Mouse (Mus musculus): Measurements from ENCODE around the gene Gm45717. TPM values are rescaled to one million over a fixed set of nuclear protein-coding genes. Genes with fewer than 3 reads are reported as not detected.

Gene Gm45717
- total and polyA plus RNA-seq, 2 experiments from 2014 or later: not detected

DNA sequence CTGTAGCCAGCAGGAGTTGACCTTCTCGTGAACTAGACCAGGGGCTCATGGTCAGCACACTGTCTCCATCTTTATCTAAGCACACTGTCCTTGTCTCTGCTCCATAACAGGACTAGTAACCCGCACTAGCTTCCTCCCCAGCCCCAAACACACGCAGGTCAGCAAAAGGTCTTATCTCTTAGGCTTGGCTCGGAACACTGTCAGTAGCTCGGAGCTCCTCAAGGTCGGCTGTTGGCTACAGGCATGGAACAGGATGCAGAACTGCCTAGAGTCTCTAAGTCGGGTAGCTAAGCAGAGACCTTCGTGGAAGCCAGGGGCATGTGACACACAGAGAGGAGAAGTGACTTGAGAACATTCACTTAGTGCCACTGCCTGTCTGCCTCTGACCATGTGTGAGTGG is 7.6 kb downstream of the Gm45717 start:
- DNase-seq (ENCODE audit: low spot score) (no peak), ATAC-seq (ENCODE audit: low FRiP score) (no peak)
- Histone ChIP-seq H3K27me3 (ENCODE audit: insufficient read depth, low read length) (no peaks in the 10 kb centered on the region), H3K9me3 (ENCODE audit: low read length) (no peaks in the 10 kb centered on the region), H3K9ac (replicated peaks; ENCODE audit: low read length, poor library complexity, severe bottlenecking) (no peak overlapping the region), H3K36me3 (ENCODE audit: insufficient read depth, low read length) (no peaks in the 10 kb centered on the region), H3K4me2 (ENCODE audit: low read depth, low read length, poor library complexity, severe bottlenecking) (no peak overlapping the region), H3K4me1 (ENCODE audit: insufficient read depth, low read length) (no peaks in the 10 kb centered on the region), H3K27ac (ENCODE audit: low read depth, low read length) (no peak overlapping the region), H3K4me3 (ENCODE audit: low read depth, low read length) (no peak overlapping the region)
- WGBS: 90% methylated on average over 8 of the region's 8 CpGs
- no peak for TF ChIP-seq CTCF (IDR thresholded peaks at IDR 0.05)

DNA sequence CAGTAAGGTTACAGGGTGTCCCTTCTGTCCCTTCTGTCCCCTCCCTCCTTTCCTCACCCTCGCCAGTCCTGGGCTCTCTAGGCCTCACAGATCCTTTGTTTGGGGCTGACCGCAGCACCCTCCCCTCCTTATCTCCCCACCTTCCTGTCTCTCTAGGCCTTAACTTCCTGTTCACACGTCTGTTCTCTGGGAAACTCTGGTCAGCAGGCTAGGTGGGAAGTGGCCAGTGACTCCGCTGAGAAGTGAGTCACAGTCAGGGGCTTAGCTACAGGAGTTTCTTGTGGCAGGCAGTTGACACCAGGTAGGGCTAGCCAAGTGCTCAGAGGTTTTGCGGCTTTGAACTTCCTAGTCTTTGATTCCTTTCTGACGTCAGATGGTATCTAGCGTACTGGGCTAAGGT is 8.8 kb downstream of the Gm45717 start:
- Histone ChIP-seq H3K4me2 (ENCODE audit: low read depth, low read length, poor library complexity, severe bottlenecking) (no peak overlapping the region), H3K27me3 (ENCODE audit: insufficient read depth, low read length) (no peaks in the 10 kb centered on the region), H3K9me3 (ENCODE audit: low read length) (no peaks in the 10 kb centered on the region), H3K4me3 (ENCODE audit: low read depth, low read length) (no peak overlapping the region), H3K36me3 (ENCODE audit: insufficient read depth, low read length) (no peaks in the 10 kb centered on the region), H3K9ac (replicated peaks; ENCODE audit: low read length, poor library complexity, severe bottlenecking) (no peak overlapping the region), H3K27ac (ENCODE audit: low read depth, low read length) (no peak overlapping the region), H3K4me1 (ENCODE audit: insufficient read depth, low read length) (no peaks in the 10 kb centered on the region)
- DNase-seq (ENCODE audit: low spot score): no peak
- TF ChIP-seq CTCF (IDR thresholded peaks at IDR 0.05): no peak
- WGBS: 68% methylated on average over 7 of the region's 7 CpGs
- ATAC-seq (ENCODE audit: low FRiP score): no peak

DNA sequence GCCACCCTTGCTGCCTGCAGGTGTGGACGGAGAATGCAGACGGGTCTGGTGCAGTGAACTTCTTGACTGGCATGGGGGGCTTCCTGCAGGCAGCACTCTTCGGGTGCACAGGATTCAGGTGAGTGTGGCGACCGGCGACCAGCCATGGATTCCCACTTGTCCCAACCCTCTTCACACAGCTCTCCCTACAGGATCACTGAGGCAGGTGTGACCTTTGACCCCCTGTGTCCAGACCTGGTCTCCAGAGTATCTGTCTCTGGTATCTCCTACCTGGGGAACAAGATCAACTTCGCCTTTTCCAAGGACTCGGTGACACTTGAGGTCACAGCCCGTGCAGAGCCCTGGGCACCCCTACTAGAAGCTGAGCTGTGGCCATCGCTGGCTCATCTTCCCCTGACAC is 9.4 kb downstream of the Gm45717 start:
- H3K4me1 ChIP-seq (ENCODE audit: insufficient read depth, low read length): no peaks in the 10 kb centered on the region; the same call in 1 of the 2 replicates
- no peak for TF ChIP-seq CTCF (IDR thresholded peaks at IDR 0.05)
- ATAC-seq (ENCODE audit: low FRiP score) (no peak), DNase-seq (ENCODE audit: low spot score) (no peak)
- no peaks in the 10 kb centered on the region for H3K9me3 ChIP-seq (ENCODE audit: low read length)
- H3K9ac ChIP-seq (replicated peaks; ENCODE audit: low read length, poor library complexity, severe bottlenecking): no peak overlapping the region
- H3K27me3 ChIP-seq (ENCODE audit: insufficient read depth, low read length): no peaks in the 10 kb centered on the region
- WGBS: 92% methylated on average over 10 of the region's 10 CpGs
- no peaks in the 10 kb centered on the region for H3K36me3 ChIP-seq (ENCODE audit: insufficient read depth, low read length)
- H3K27ac ChIP-seq (ENCODE audit: low read depth, low read length): no peak overlapping the region
- H3K4me3 ChIP-seq (ENCODE audit: low read depth, low read length): no peak overlapping the region
- H3K4me2 ChIP-seq (ENCODE audit: low read depth, low read length, poor library complexity, severe bottlenecking): no peak overlapping the region

DNA sequence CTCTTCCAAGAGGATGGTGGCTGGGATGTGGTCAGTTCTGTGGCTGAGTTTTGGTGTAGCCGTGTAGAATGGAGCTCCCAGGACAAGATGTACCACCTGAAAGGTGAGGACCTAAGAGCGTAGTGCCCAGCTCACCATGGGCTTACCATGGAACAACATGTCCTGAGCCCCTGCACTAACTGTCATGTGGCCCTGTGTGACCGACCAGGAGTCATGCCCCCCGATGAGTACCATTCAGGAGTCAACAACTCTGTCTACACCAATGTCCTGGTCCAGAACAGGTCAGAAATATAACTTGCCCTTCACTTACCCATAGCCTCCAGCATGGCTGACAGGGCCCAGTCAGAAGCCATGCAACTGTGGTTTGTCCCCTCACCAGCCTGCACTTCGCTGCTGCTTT is 10.5 kb downstream of the Gm45717 start:
- no peak for DNase-seq (ENCODE audit: low spot score)
- no peak for ATAC-seq (ENCODE audit: low FRiP score)
- Histone ChIP-seq H3K4me1 (ENCODE audit: insufficient read depth, low read length) (no peaks in the 10 kb centered on the region; the same call in 1 of the 2 replicates), H3K4me2 (ENCODE audit: low read depth, low read length, poor library complexity, severe bottlenecking) (no peak overlapping the region), H3K9me3 (ENCODE audit: low read length) (no peaks in the 10 kb centered on the region), H3K27me3 (ENCODE audit: insufficient read depth, low read length) (no peaks in the 10 kb centered on the region), H3K4me3 (ENCODE audit: low read depth, low read length) (no peak overlapping the region), H3K9ac (replicated peaks; ENCODE audit: low read length, poor library complexity, severe bottlenecking) (no peak overlapping the region), H3K36me3 (ENCODE audit: insufficient read depth, low read length) (no peaks in the 10 kb centered on the region), H3K27ac (ENCODE audit: low read depth, low read length) (no peak overlapping the region)
- WGBS: 91% methylated on average over 5 of the region's 5 CpGs
- no peak for TF ChIP-seq CTCF (IDR thresholded peaks at IDR 0.05)

DNA sequence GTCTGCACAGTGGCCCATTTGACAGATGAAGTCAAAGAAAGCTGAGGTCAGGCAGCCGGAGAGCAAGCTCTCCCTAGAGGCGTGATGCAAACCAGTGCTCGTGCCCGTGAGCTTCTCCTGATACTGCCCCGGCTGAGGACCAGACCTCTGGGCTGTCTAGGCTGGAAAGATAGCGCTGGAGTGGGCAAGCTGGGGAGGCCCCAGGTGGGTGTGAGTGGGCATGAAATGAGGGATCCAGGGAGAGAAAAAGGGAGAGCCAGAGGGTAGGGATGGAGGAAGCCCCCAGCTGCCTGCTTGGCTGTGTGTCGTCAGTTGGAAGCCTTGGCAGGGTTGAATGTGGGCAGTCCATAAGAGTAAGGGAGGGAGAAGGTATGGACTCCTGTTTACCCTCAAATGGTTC is 11.5 kb downstream of the Gm45717 start:
- H3K36me3 ChIP-seq (ENCODE audit: insufficient read depth, low read length): no peaks in the 10 kb centered on the region
- H3K27ac ChIP-seq (ENCODE audit: low read depth, low read length): no peak overlapping the region
- no peaks in the 10 kb centered on the region; the same call in 1 of the 2 replicates for H3K4me1 ChIP-seq (ENCODE audit: insufficient read depth, low read length)
- no peak for ATAC-seq (ENCODE audit: low FRiP score)
- H3K4me2 ChIP-seq (ENCODE audit: low read depth, low read length, poor library complexity, severe bottlenecking): no peak overlapping the region
- no peaks in the 10 kb centered on the region for H3K27me3 ChIP-seq (ENCODE audit: insufficient read depth, low read length)
- no peak for DNase-seq (ENCODE audit: low spot score)
- H3K4me3 ChIP-seq (ENCODE audit: low read depth, low read length): no peak overlapping the region
- no peaks in the 10 kb centered on the region for H3K9me3 ChIP-seq (ENCODE audit: low read length)
- H3K9ac ChIP-seq (replicated peaks; ENCODE audit: low read length, poor library complexity, severe bottlenecking): no peak overlapping the region
- TF ChIP-seq CTCF (IDR thresholded peaks at IDR 0.05): no peak
- WGBS: 90% methylated on average over 7 of the region's 7 CpGs

DNA sequence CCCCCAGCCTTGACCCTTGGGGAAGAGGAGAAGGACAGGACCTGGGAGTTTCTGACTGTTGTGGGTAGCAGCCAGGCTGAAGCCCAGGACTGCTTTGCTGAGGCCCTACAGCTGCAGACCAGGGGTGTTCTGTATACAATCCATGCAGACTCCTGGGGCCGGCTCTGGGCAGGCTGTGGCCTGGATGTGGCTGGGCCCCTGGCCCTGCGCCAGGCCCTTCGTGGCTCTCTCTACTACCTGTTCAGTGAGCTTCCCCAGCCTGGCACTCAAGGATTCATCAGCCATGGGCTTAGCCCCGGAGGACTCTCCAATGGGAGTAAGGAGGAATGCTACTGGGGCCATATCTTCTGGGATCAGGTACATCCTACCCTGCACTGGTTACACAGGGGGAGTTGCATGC is 12.4 kb downstream of the Gm45717 start:
- ATAC-seq (ENCODE audit: low FRiP score) (no peak), DNase-seq (ENCODE audit: low spot score) (no peak)
- Histone ChIP-seq H3K9ac (replicated peaks; ENCODE audit: low read length, poor library complexity, severe bottlenecking) (no peak overlapping the region), H3K4me2 (ENCODE audit: low read depth, low read length, poor library complexity, severe bottlenecking) (no peak overlapping the region), H3K9me3 (ENCODE audit: low read length) (no peaks in the 10 kb centered on the region), H3K4me3 (ENCODE audit: low read depth, low read length) (no peak overlapping the region), H3K27ac (ENCODE audit: low read depth, low read length) (no peak overlapping the region), H3K4me1 (ENCODE audit: insufficient read depth, low read length) (no peaks in the 10 kb centered on the region; the same call in 1 of the 2 replicates), H3K27me3 (ENCODE audit: insufficient read depth, low read length) (no peaks in the 10 kb centered on the region), H3K36me3 (ENCODE audit: insufficient read depth, low read length) (no peaks in the 10 kb centered on the region)
- no peak for TF ChIP-seq CTCF (IDR thresholded peaks at IDR 0.05)
- 91% methylated on average over 4 of the region's 4 CpGs for WGBS

Data from midbrain, postnatal 0 days (tissue).